Mouse (Mus musculus) MEL (cell line): ENCODE measurements around the gene Gm20431.

Experiments used
- CHD1 ChIP-seq: IDR thresholded peaks from 2 replicates; pipeline ENCODE4 v1.6.1; 2012; ENCODE audit warnings: low read depth, mild to moderate bottlenecking, inconsistent platforms, low read length, improper control_type of control experiment
- CTCF ChIP-seq, 3 experiments: IDR thresholded peaks in 2 of 3; conservative IDR thresholded peaks in 1 of 3; 2 replicates each; pipeline ENCODE4 v1.5.1; 2011 to 2012; ENCODE audit warnings: low read length in 3 of 3, low read depth in 2 of 3, mild to moderate bottlenecking in 2 of 3, improper control_type of control experiment in 1 of 3, inconsistent platforms in 1 of 3, mixed read lengths in 1 of 3, moderate library complexity in 1 of 3; ENCODE audit not compliant: control insufficient read depth in 1 of 3, insufficient read depth in 1 of 3, poor library complexity in 1 of 3, severe bottlenecking in 1 of 3
- E2F4 ChIP-seq: IDR thresholded peaks from 2 replicates; pipeline ENCODE4 v1.6.1; 2011; ENCODE audit warnings: low read depth, low read length, improper control_type of control experiment, borderline replicate concordance
- EP300 ChIP-seq, 2 experiments: IDR thresholded peaks; 2 replicates each; pipeline ENCODE4 v1.6.1; 2011; ENCODE audit warnings: improper control_type of control experiment in 2 of 2, low read length in 2 of 2, low read depth in 1 of 2, mild to moderate bottlenecking in 1 of 2
- ETS1 ChIP-seq: IDR thresholded peaks from 2 replicates; pipeline ENCODE4 v1.6.1; 2012; ENCODE audit warnings: low read depth, mild to moderate bottlenecking, inconsistent platforms, low read length, improper control_type of control experiment, moderate library complexity
- GATA1 ChIP-seq: IDR thresholded peaks from 2 replicates; pipeline ENCODE4 v1.6.1; 2011; ENCODE audit warnings: low read depth, low read length, improper control_type of control experiment
- HCFC1 ChIP-seq: IDR thresholded peaks from 2 replicates; pipeline ENCODE4 v1.6.1; 2012; ENCODE audit warnings: low read depth, mild to moderate bottlenecking, inconsistent platforms, low read length, improper control_type of control experiment, moderate library complexity
- JUND ChIP-seq: IDR thresholded peaks from 2 replicates; pipeline ENCODE4 v1.6.1; 2011; ENCODE audit warnings: low read depth, mild to moderate bottlenecking, improper control_type of control experiment, low read length
- MAX ChIP-seq: IDR thresholded peaks from 2 replicates; pipeline ENCODE4 v1.6.1; 2011; ENCODE audit warnings: low read length, improper control_type of control experiment
- MAZ ChIP-seq: IDR thresholded peaks from 2 replicates; pipeline ENCODE4 v1.6.1; 2012; ENCODE audit warnings: low read depth, mild to moderate bottlenecking, inconsistent platforms, low read length, improper control_type of control experiment
- POLR2A ChIP-seq, 2 experiments: IDR thresholded peaks; 2 replicates each; pipeline ENCODE4 v1.6.1; 2011 to 2012; ENCODE audit warnings: low read length in 2 of 2, mild to moderate bottlenecking in 2 of 2, control low read depth in 1 of 2, improper control_type of control experiment in 1 of 2, low read depth in 1 of 2, moderate library complexity in 1 of 2; ENCODE audit not compliant: control insufficient read depth in 1 of 2, insufficient read depth in 1 of 2, poor library complexity in 1 of 2
- POLR2AphosphoS2 ChIP-seq: IDR thresholded peaks from 2 replicates; pipeline ENCODE4 v1.6.1; 2011; ENCODE audit warnings: low read length, improper control_type of control experiment
- USF2 ChIP-seq, 2 experiments: IDR thresholded peaks; 2 replicates each; pipeline ENCODE4 v1.6.1; 2011 to 2012; ENCODE audit warnings: improper control_type of control experiment in 2 of 2, low read length in 2 of 2, borderline replicate concordance in 1 of 2, inconsistent platforms in 1 of 2, low read depth in 1 of 2, mild to moderate bottlenecking in 1 of 2; ENCODE audit not compliant: insufficient read depth in 1 of 2
- ZKSCAN1 ChIP-seq: IDR thresholded peaks from 2 replicates; pipeline ENCODE4 v1.6.1; 2012; ENCODE audit warnings: low read depth, mild to moderate bottlenecking, inconsistent platforms, low read length, improper control_type of control experiment, moderate library complexity

- no peak for TF ChIP-seq CTCF (IDR thresholded peaks at IDR 0.05 in 2 of 3, conservative IDR thresholded peaks at IDR 0.05 in 1 of 3; ENCODE audit: control insufficient read depth in 1 of 3, insufficient read depth in 1 of 3, low read depth in 2 of 3, low read length in 3 of 3, poor library complexity in 1 of 3, severe bottlenecking in 1 of 3)
- no peak for TF ChIP-seq EP300 (IDR thresholded peaks at IDR 0.05; ENCODE audit: low read depth in 1 of 2, low read length in 2 of 2)
- TF ChIP-seq E2F4 = no peak
- no peak for TF ChIP-seq POLR2AphosphoS2
- no peak for TF ChIP-seq USF2 (IDR thresholded peaks at IDR 0.05; ENCODE audit: borderline replicate concordance in 1 of 2, insufficient read depth in 1 of 2, low read depth in 1 of 2, low read length in 2 of 2)
- TF ChIP-seq POLR2A (IDR thresholded peaks at IDR 0.05; ENCODE audit: control insufficient read depth in 1 of 2, insufficient read depth in 1 of 2, low read depth in 1 of 2, low read length in 2 of 2, poor library complexity in 1 of 2) = no peak
- no peak for TF ChIP-seq MAX
- TF ChIP-seq MAZ = no peak
- TF ChIP-seq ZKSCAN1 = no peak
- TF ChIP-seq ETS1 = no peak
- no peak for TF ChIP-seq GATA1
- TF ChIP-seq JUND = no peak
- TF ChIP-seq CHD1 = no peak
- TF ChIP-seq HCFC1 = no peak
Observed at GRCm38 (mm10) chr2:167700018-167700417, 38.7 kb upstream of the Gm20431 start.
